Mouse (Mus musculus) adrenal gland, postnatal 36 days (tissue): ENCODE data around the gene Dkk3. TPM values are rescaled to one million over a fixed set of nuclear protein-coding genes. Genes with fewer than 3 reads are reported as not detected.

Source experiments
- total RNA-seq, 2 experiments: library from RNA; stranded (reverse); gene quantifications; 2 replicates each; pipeline ENCODE4 v1.2.3; 2021

Dkk3 gene
- total RNA-seq, 2 experiments from 2014 or later: 15.9 to 18.9 TPM

Other genes starting within 250 kb of the Dkk3 start
- 10 to 100 TPM; 65.1 to 74.9 TPM for gene Usp47, start 135.6 kb downstream of the Dkk3 start, total RNA-seq
- 10 to 100 TPM in 1 of 2 experiments, 1 to 10 TPM in 1; 8.5 to 19.7 TPM for gene Mical2, start 66.8 kb upstream of the Dkk3 start, total RNA-seq